Mouse (Mus musculus) urinary bladder, postnatal 10 days (tissue): ENCODE results near the gene Slc39a11.

Experiments
- DNase-seq: peaks from one replicate; pipeline ENCODE4 v3.0.0; 2022; ENCODE audit warnings: low spot score

Slc39a11 gene

GRCm38 (mm10) chr11:113458582-113459210 lies 191.2 kb downstream of the Slc39a11 start:
- DNase-seq = no peak

DNA sequence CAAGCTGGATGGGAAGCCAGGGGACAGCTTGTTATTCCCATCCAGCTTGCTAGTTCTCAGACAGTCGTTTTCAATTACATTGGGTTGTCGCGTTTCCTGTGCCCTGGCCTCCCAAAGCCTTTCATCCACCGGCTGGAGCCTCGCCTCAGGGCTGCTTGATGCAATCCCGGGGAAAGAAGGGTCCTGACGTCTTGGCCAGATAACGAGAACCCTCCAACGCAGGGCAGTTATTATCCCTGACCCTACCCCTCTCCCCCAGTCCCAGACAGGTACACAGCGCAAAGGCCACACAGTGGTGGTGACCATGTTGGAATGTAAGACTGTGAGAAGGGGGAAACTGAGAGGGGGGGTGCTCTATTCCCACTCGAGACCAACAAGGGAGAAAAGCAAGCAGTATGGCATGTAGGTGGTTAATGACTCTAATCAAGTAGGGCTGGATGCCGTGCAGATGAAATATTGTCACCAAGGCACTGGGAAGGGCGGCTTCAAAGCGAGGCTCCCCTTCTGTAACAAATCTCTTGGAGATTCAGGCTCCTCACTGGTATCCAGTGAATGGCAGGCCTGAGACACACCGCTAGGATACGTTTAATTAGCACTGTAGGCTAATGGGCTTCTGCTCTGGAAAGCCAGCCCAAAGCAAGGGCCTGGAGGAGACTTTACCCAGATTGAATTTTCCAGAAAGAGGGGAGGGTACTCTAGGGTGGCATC lies 196.9 kb downstream of the Slc39a11 start:
- DNase-seq = no peak

GRCm38 (mm10) chr11:113451301-113451700 lies 198.6 kb downstream of the Slc39a11 start:
- no peak for DNase-seq

DNA sequence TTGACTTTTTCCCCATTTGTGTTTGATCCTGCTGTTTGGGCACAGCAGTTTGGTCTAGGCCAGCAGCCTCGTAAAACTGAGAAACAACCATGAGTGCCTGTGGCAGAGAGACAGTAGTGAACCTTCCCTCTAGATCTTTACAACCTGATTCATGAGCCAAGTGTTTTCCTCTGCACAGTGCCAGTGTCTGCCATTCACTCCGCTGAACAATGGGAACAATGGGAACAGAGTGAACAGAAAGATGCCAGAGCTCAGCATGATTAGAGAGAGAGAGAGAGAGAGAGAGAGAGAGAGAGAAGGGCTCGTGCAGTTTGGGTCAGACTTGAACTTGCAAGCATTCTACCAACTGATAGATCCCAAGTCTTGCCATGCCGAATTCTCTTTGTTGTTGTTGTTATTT lies 199.2 kb downstream of the Slc39a11 start:
- no peak for DNase-seq

GRCm38 (mm10) chr11:113450028-113450427 lies 199.9 kb downstream of the Slc39a11 start:
- DNase-seq = no peak

- no peak for DNase-seq
These were observed 207.8 kb downstream of the Slc39a11 start for GRCm38 (mm10) chr11:113442036-113442435.

DNA sequence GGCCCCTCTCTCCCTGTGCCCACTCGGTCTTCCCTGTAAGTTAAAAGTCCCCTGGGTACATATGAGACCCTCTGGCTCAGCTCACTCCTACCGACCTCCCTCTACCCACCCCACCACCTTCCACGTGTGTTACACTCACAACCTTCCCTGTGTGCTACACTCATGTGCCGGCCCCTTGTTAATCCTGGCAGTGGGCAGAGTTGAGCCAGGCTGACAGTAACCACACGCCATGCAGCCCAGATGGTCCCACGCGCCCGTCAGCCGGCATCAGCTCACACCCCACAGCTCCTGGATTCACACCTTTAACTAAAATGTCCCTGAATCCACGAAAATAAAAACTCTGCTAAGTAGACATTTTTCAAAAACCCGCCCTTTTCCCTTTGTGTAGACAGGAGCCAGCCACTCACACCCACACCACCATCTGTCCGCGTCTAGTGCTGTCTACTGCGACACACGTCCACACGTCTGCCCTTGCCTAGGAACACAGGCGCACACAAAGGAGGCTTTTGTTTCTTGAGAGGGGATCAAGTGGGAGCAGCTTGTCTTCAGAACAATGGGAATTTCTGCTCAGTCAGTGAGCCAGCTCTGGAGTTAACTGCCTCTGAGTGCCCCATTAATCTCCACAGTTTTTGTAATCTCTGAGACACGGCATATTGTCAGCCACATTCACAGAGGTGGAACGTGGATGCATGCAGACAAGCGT lies 210.4 kb downstream of the Slc39a11 start:
- DNase-seq = no peak

DNA sequence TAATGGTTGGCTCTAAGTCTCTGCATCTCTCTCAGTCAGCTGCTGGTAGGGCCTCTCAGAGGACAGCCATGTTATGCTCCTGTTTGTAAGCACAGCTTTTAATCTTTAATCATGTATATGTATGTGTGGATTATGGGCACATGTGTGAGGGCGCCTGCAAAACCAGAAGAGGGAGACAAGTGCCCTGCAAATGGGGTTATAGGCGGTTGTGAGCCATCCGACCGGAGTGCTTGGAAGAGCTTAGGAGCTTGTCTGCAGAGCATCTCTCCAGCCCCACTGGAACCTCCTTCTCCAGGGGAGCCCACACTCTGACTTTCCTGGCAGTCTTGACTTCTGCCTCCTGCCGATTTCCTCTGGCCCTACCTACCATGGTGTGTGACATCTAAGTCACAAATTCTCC lies 211.0 kb downstream of the Slc39a11 start:
- DNase-seq = no peak

GRCm38 (mm10) chr11:113437357-113437756 lies 212.5 kb downstream of the Slc39a11 start:
- no peak for DNase-seq

DNA sequence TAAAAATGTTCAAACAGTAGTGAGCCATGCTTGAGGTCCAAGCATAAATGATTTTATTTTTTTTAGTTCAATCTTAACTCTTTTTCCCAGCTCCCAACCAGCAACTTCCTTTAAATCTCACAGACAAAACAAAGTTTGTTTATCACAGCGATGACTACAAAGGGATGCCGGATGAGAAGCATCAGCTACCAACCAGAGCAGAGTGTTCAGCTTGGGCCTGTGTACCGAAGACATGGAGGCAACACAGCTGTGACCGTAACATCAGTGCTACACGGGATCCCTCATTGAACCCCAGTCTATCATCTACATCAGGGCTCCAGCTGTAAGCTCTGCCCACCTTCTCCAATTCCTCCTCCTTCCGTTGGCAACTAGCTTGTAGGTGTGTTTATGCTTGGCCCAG lies 213.6 kb downstream of the Slc39a11 start:
- DNase-seq = no peak

DNA sequence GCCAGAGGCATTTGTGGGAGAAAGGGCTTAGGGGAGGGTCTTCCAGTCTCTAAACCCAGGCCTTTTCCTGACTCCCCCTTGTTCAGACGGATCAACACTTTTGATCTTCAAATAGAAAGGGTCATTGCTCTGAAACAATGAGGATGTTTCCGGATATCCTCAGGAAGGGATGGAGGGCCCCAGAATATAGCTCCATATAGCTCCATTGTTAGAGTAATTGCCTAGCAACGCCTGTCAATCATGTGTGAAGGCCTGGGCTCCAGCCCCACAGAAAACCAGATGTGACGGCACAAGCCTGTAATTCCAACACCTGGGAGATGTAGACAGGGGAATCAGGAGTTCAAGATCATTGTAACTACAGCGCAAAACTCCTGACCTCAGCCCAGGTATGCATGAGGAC lies 214.2 kb downstream of the Slc39a11 start:
- no peak for DNase-seq

GRCm38 (mm10) chr11:113431161-113431560 lies 218.7 kb downstream of the Slc39a11 start:
- no peak for DNase-seq

GRCm38 (mm10) chr11:113425882-113426281 lies 224.0 kb downstream of the Slc39a11 start:
- no peak for DNase-seq

DNA sequence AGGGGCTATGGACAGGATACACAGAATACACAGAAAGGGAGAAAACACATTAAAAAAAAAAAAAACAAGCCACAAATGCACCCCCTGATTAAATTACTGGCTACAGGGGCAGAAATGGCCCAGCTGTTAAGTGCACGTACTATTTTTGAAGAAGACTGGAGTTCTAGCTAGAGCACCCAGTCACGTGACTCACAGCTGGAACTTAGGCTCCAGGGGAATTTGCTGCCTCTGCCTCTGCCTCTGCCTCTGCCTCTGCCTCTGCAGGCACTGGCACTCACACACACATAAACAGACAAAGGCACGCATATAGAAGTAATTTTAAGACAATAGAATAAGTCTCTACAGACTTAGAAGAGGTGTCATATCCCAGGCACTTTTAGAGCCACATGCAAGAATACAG lies 224.4 kb downstream of the Slc39a11 start:
- no peak for DNase-seq

GRCm38 (mm10) chr11:113424765-113425164 lies 225.1 kb downstream of the Slc39a11 start:
- DNase-seq = no peak

DNA sequence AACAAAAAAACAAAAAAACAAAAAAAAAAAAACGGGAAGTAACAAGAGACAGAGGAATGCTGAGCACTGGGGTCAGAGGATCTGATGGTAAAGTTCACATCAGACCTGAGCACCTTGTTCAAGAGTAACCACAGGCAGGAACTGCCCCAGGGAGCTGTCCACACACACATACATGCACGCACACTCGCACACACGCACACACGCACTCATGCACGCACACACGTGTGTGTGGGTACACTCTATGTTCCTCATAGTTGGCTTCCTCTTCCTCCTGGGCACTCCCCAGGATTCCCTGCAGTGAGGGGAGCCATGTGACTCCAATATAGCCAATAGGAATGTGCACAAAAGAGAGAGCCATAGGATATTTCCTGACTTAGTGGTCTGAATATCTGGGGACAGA lies 227.3 kb downstream of the Slc39a11 start:
- DNase-seq = no peak

DNA sequence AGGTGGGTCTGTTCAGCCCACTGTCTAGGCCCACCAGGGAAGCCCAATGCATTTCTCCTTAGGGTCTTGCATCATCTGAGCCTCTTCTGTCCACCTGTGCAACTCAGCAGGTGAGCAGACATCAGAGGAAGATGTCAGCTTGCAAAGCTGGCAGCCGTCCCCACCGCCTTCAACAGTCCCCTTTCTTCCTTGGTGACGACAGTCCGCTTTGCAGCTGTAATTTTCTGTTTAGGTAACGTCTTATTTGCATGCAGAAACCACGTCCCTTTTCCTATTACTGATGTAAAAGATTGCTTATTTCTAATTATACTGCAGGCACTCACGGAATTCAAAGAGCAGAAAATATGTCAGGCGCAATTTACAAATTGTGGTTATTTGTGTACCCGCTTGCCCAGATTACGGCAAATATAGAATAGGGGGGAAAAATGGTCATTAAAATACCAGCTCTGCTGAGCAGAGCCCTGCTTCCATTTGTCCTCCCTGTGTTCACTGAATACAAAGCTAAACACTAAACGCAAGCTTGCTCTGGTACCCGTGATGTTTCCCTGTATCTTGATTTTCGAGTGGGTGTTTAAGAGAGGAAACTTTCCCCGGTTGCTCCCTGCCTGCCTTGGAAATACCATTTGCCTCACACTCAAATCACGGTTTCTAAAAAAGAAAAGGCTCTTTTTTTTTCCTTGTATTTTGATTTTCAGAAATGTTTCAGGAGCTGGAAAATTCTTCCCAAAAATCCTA lies 230.8 kb downstream of the Slc39a11 start:
- DNase-seq = no peak

- DNase-seq = no peak
These were observed 231.9 kb downstream of the Slc39a11 start for GRCm38 (mm10) chr11:113417948-113418347.

GRCm38 (mm10) chr11:113412545-113412944 lies 237.3 kb downstream of the Slc39a11 start:
- DNase-seq = no peak

- DNase-seq = no peak
These were observed 238.1 kb downstream of the Slc39a11 start for GRCm38 (mm10) chr11:113411798-113412197.

DNA sequence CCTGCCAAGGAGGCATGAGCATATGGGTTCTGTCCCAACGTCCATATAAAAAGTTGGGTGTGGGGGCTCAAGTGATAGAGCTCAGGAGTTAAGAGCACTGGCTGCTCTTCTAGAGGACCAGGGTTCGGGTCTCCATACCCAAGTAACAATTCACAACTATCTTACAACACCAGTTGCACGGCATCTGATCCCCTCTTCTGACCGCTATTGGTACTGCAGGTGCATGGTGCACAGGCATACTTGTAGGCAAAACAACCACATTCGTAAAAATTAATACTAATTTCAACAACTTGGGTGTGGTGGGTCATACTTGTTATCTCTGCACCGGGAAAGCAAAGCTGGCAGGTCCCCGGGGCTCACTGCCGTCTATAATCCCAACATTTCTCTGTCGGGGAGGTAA lies 240.8 kb downstream of the Slc39a11 start:
- no peak for DNase-seq

DNA sequence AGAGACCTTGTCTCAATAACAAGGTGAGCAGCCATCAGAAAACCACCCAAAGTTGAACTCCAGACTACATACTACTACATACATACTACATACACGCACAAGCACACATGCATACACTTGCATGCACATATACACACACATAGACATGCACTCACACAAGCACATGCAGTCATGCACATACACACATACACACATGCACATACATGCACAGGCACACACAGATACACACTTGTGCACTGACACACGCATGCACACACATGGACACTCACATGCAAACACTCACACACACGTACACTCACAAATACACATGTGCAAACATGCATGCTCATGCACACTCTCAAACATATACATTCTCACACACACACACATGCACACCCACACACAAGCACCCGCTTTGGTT lies 242.4 kb downstream of the Slc39a11 start:
- no peak for DNase-seq

GRCm38 (mm10) chr11:113400868-113401267 lies 249.0 kb downstream of the Slc39a11 start:
- no peak for DNase-seq
